Mouse (Mus musculus) urinary bladder, postnatal 4 days (tissue): ENCODE measurements at regions not wholly inside any gene's neighbourhood (a gene's known extent, or its start where the extent isn't known, plus 50 kb on each side); places are given as distances from the start of the nearest gene placed in this dataset.

ENCODE experiments used
- DNase-seq, 2 experiments: peaks; one replicate each; pipeline ENCODE4 v3.0.0; 2021 to 2022; ENCODE audit warnings: low spot score in 2 of 2

GRCm38 (mm10) chr2:128393921-128394320, 197.1 kb upstream of the Spdye4c start:
- no peak for DNase-seq

GRCm38 (mm10) chr2:128395308-128396007, 195.6 kb upstream of the Spdye4c start:
- no peak for DNase-seq

GRCm38 (mm10) chr2:128396008-128396346, 195.0 kb upstream of the Spdye4c start:
- peak; percentile 87 to 96 for DNase-seq

- DNase-seq, result no peak
Observed at GRCm38 (mm10) chr2:128401359-128401758, 189.7 kb upstream of the Spdye4c start.

- no peak for DNase-seq
Observed at GRCm38 (mm10) chr2:128403143-128403935, 187.7 kb upstream of the Spdye4c start.

- no peak for DNase-seq
Observed at GRCm38 (mm10) chr2:128404405-128404804, 186.6 kb upstream of the Spdye4c start.

- no peak for DNase-seq
Observed at GRCm38 (mm10) chr2:128407076-128407475, 183.9 kb upstream of the Spdye4c start.

- peak in 1 of 2 experiments; percentile 74 for DNase-seq
Observed at GRCm38 (mm10) chr2:128408718-128409117, 182.3 kb upstream of the Spdye4c start.

- DNase-seq, result peak; percentile 48 to 72
Observed at GRCm38 (mm10) chr2:128412352-128412751, 178.7 kb upstream of the Spdye4c start.

GRCm38 (mm10) chr2:128412974-128413373, 178.0 kb upstream of the Spdye4c start:
- DNase-seq, result no peak

- DNase-seq, result no peak
Observed at GRCm38 (mm10) chr2:128414588-128415240, 176.3 kb upstream of the Spdye4c start.

- DNase-seq, result no peak
Observed at GRCm38 (mm10) chr2:128416416-128416815, 174.6 kb upstream of the Spdye4c start.

- DNase-seq, result no peak
Observed at GRCm38 (mm10) chr2:128418960-128419359, 172.0 kb upstream of the Spdye4c start.

GRCm38 (mm10) chr2:128420406-128420805, 170.6 kb upstream of the Spdye4c start:
- no peak for DNase-seq

GRCm38 (mm10) chr2:128422677-128423076, 168.3 kb upstream of the Spdye4c start:
- no peak for DNase-seq

- DNase-seq, result no peak
Observed at GRCm38 (mm10) chr2:128424236-128424635, 166.8 kb upstream of the Spdye4c start.

GRCm38 (mm10) chr2:128427181-128427880, 163.7 kb upstream of the Spdye4c start:
- no peak for DNase-seq

- no peak for DNase-seq
Observed at GRCm38 (mm10) chr2:128428154-128428553, 162.9 kb upstream of the Spdye4c start.

- DNase-seq, result peak in 1 of 2 experiments; percentile 40
Observed at GRCm38 (mm10) chr2:128428651-128429633, 162.1 kb upstream of the Spdye4c start.

- DNase-seq, result no peak
Observed at GRCm38 (mm10) chr2:128429786-128430185, 161.2 kb upstream of the Spdye4c start.
